Mouse (Mus musculus): ENCODE measurements around the gene Olfr1375.

- TF ChIP-seq POLR2A (IDR thresholded peaks at IDR 0.05; ENCODE audit: control insufficient read depth, extremely low read depth, insufficient read depth, low read length, poor library complexity) (no peak), CTCF (IDR thresholded peaks at IDR 0.05; ENCODE audit: borderline replicate concordance, control insufficient read depth, extremely low read depth, insufficient read depth, low read length, poor library complexity) (no peak)
Observed at GRCm38 (mm10) chr11:51084527-51084926, 36.6 kb downstream of the Olfr1375 start.
